Mouse (Mus musculus): ENCODE data around the gene Scgb2b12. TPM values are rescaled to one million over a fixed set of nuclear protein-coding genes. Genes with fewer than 3 reads are reported as not detected.

The Scgb2b12 gene
- not detected for polyA plus RNA-seq (2017; shearing (Covaris generic))

DNA sequence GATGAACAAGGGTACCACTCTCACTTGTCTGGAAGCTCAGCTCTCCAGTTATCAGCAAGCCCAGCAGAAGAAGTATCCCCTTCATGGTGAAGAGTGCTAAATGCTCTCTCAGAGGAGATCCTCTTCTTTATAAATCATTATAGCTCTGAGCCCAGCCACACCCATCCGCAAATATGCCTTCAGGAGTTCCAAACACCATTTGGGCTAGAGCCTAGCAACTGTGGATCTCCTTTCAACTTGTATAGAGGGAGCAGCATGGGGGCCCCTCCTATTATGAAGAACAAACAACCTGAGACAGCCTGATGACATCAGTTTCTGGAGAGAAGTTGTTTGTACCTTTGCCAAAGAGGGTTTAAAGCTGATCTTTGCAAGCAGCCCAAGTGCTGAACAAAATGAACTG, at the start of gene Scgb2b12:
Gene Scgb2b12 (minus strand): TSS at position 101 of the 400 bp plus-strand sequence.

DNA sequence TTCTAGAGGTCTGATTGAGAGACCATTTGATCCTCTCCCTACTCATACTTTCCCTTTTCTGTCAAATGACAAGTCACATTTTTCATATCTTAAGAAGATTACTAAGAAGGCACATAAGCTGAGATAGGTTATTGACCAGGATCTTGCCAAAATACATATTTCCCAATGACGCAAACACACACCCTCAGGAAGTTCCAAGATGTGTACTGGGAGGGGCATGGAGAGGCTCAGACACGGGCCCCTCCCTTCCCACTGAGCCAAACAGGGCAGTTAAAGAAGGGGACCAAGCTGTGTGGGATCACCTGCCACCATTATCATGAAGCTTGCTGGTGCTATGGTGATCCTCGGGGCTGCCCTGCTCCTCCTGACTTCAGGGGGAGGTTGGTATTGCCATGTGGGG, 6.8 kb upstream of the Scgb2b12 start, which contains the start of gene Scgb1b12:
Gene Scgb1b12 (plus strand): TSS at position 301 of the 400 bp plus-strand sequence.

Other genes starting within 250 kb of the Scgb2b12 start
- not detected for gene Scgb1b10, start 226.4 kb downstream of the Scgb2b12 start, polyA plus RNA-seq (2017; shearing (Covaris generic))
- gene Scgb2b11, start 116.1 kb downstream of the Scgb2b12 start, polyA plus RNA-seq (2017; shearing (Covaris generic)): not detected
- not detected for gene Scgb1b11, start 104.4 kb downstream of the Scgb2b12 start, polyA plus RNA-seq (2017; shearing (Covaris generic))
- gene Scgb1b12, start 6.9 kb upstream of the Scgb2b12 start, polyA plus RNA-seq (2017; shearing (Covaris generic)): not detected
- gene Scgb1b29, start 114.3 kb upstream of the Scgb2b12 start, polyA plus RNA-seq (2017; shearing (Covaris generic)): not detected

All from activated CD4-positive, CD25-positive, alpha-beta regulatory T cell, adult 9 weeks (primary cell).